Mouse (Mus musculus): Measurements from ENCODE around the gene Pbrm1.

The Pbrm1 gene

DNA sequence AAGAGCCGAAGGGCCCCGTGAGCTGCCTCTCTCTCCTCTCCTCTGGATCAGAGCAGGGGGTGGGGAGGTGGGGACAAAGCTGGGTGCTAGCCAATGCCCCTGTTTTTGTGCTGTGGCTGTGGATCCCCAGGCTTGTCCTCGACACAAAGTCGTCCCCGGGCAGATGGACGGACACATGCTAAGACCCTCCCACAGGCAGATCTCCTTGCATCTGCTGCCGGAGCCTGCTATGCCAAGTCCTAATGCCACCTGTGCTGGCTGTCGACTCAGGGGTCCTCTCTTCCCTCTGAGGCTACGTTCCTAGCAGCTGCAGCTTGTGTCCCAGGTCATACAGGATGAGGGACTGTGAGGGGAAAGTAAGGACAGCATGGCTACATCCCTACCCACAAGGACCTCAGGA lies 147.9 kb downstream of the Pbrm1 start:
- no peak for DNase-seq (ENCODE audit: low spot score in 2 of 2)

DNA sequence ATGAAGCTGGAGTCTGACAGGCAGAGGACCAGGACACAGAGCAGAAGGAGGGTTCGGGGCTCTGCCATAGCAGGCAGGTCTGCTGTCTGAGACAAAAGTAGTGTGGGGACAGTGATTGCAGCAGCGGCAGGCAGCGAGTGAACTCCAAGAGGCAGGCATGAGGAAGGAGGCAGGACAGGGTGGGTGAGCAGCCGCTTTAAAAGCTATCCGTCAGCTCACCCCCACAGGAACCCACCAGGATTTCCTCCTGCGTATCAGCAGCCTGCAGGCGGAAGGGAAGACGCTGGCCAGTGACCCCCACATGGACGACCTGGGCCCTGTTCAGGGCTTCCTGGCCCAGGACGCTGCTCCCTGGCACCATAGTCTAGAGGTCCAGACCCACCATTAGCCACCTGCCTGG lies 149.5 kb downstream of the Pbrm1 start, which contains the start of gene Stab1:
Gene Stab1, minus strand, starts transcription at position 217 of the 400 bp plus-strand sequence.
- DNase-seq (ENCODE audit: low spot score in 2 of 2): no peak

DNA sequence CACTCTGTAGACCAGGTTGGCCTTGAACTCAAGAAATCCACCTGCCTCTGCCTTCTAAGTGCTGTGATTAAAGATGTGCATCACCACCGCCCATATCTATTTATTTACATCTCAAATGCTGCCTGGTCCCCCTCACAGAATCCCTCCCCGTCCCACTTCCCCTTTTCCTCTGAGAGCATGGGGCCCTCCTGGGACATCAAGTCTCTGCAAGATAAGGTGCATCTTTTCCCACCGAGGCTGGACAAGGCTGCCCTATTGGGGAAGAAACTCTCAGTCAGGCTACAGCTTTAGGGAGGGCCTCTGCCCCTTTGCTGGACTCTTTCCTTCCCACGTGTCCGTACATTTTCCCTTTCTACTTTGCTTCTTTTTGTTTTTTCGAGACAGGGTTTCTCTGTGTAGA lies 150.6 kb downstream of the Pbrm1 start:
- no peak for DNase-seq (ENCODE audit: low spot score in 2 of 2)

DNA sequence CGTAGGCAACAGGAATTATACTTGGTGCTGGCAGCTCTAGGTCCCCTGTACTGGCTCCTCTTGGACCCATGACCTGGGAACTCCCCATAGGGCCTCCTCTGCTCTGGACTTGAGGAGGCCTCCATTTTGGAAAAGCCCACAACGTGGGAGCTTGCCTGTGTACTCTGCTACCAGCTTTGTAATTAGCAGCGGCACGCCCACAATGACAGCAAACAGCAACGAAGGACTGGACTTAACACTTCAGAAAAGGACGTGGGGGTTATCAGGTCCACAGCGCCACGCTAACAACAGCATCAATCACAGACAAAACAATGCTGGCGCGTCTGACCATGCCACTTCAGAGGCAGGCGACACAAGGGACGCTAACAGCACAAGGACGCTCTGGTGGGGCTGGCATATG lies 152.0 kb downstream of the Pbrm1 start:
- DNase-seq (ENCODE audit: low spot score in 2 of 2): no peak

Measured in frontal cortex, postnatal 36 days (tissue).